Mouse (Mus musculus): ENCODE results near the gene Fam50a.
A peak's percentile ranks its signal among the peaks of the same experiment; 100 is the strongest.

Gene Fam50a

GRCm38 (mm10) chrX:74312540-74313464 is at the start of gene Fam50a:
Fam50a (plus strand) TSS chrX:74313033.
- peak; percentile 90 for DNase-seq (ENCODE audit: extremely low read depth, insufficient read length, low spot score)

- no peak for DNase-seq (ENCODE audit: extremely low read depth, insufficient read length, low spot score)
These were observed 43.1 kb upstream of the Fam50a start for GRCm38 (mm10) chrX:74269736-74270061.

- DNase-seq (ENCODE audit: extremely low read depth, insufficient read length, low spot score), result peak; percentile 86
These were observed 42.6 kb upstream of the Fam50a start, which contains the start of gene Rpl10 for GRCm38 (mm10) chrX:74270062-74270901. Rpl10 (plus strand) TSS chrX:74270812.

- DNase-seq (ENCODE audit: extremely low read depth, insufficient read length, low spot score), result peak; percentile 50
These were observed 41.8 kb upstream of the Fam50a start for GRCm38 (mm10) chrX:74270902-74271551.

GRCm38 (mm10) chrX:74273422-74274322 is 39.2 kb upstream of the Fam50a start:
- peak; percentile 38 for DNase-seq (ENCODE audit: extremely low read depth, insufficient read length, low spot score)

GRCm38 (mm10) chrX:74277916-74278315 is 34.9 kb upstream of the Fam50a start:
- no peak for DNase-seq (ENCODE audit: extremely low read depth, insufficient read length, low spot score)

GRCm38 (mm10) chrX:74281041-74281731 is 31.6 kb upstream of the Fam50a start:
- DNase-seq (ENCODE audit: extremely low read depth, insufficient read length, low spot score), result no peak

GRCm38 (mm10) chrX:74281732-74282394 is 31.0 kb upstream of the Fam50a start, which contains the start of the genes Taz and Dnase1l1:
Taz (plus strand) TSS chrX:74281912.
Dnase1l1 (minus strand) TSS chrX:74282337.
- peak; percentile 87 for DNase-seq (ENCODE audit: extremely low read depth, insufficient read length, low spot score)

- DNase-seq (ENCODE audit: extremely low read depth, insufficient read length, low spot score), result peak; percentile 89
These were observed 30.3 kb upstream of the Fam50a start for GRCm38 (mm10) chrX:74282395-74283091.

- DNase-seq (ENCODE audit: extremely low read depth, insufficient read length, low spot score), result no peak
These were observed 29.8 kb upstream of the Fam50a start for GRCm38 (mm10) chrX:74283092-74283437.

- DNase-seq (ENCODE audit: extremely low read depth, insufficient read length, low spot score), result no peak
These were observed 19.4 kb upstream of the Fam50a start for GRCm38 (mm10) chrX:74293431-74293830.

- peak; percentile 94 for DNase-seq (ENCODE audit: extremely low read depth, insufficient read length, low spot score)
These were observed 16.0 kb upstream of the Fam50a start, which contains the start of gene Atp6ap1 for GRCm38 (mm10) chrX:74296538-74297448. Atp6ap1 (plus strand) TSS chrX:74297097.

GRCm38 (mm10) chrX:74298348-74298747 is 14.5 kb upstream of the Fam50a start:
- DNase-seq (ENCODE audit: extremely low read depth, insufficient read length, low spot score), result no peak

GRCm38 (mm10) chrX:74299721-74300120 is 13.1 kb upstream of the Fam50a start:
- DNase-seq (ENCODE audit: extremely low read depth, insufficient read length, low spot score), result no peak

- DNase-seq (ENCODE audit: extremely low read depth, insufficient read length, low spot score), result peak; percentile 88
These were observed 7.7 kb upstream of the Fam50a start, which contains the start of gene Gdi1 for GRCm38 (mm10) chrX:74304867-74305700. Gdi1 (plus strand) TSS chrX:74304998.

GRCm38 (mm10) chrX:74328725-74329161 is 15.9 kb downstream of the Fam50a start, which contains the start of gene Plxna3:
Plxna3 (plus strand) TSS chrX:74329066.
- peak; percentile 85 for DNase-seq (ENCODE audit: extremely low read depth, insufficient read length, low spot score)

All from 3134 (cell line).